Mouse (Mus musculus) cerebral cortex, adult 2 months (tissue): ENCODE data around the gene Gm14214.

Source experiments
- WGBS: fragments of 180-500 bp; shearing (Covaris S2); methylation state at CpG from one replicate; pipeline ENCODE4 v1.1.7; 2018; 5-methylcytosine and 5-hydroxymethylcytosine counted together

Gene Gm14214

DNA sequence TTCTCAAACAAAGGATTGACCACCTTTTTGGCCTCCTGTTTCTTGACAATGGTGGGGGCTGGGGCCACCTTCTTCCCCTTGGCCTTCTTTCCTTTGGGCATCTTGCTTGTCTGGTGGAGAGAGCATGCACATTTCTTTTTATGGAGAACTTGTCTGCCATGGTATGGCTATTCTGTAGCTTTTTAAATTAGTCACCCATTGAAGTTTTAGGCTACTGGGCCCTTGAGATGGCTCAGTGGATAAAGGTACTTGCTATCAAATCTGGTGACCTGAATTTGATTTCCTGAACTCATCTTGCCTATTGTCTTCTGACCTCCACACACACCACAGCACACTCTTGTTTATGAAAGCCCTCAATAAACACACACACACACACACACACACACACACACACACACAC is at the start of gene Gm14214:
Gm14214 (minus strand) TSS at position 101 of the 400 bp plus-strand sequence.

DNA sequence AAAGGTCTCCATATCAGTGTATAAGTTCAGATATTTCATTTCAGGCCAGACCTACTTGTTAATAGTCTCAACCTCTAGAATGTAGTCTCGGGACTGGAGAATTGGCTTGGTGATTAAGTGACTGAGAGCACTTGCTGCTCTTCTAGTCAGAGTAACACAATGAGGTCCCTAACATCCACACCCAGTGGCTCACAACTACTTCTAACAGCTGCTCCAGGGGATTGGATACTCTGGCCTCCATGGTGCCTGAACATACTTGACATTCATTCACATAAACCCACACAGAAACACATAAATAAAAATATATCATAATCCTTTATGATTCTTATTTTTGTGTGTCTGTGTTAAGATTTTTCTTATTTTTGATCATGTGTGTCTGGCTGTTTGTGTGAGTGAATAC is 48.8 kb upstream of the Gm14214 start:
- WGBS, result 77% methylated on average over 1 of the region's 1 CpGs

DNA sequence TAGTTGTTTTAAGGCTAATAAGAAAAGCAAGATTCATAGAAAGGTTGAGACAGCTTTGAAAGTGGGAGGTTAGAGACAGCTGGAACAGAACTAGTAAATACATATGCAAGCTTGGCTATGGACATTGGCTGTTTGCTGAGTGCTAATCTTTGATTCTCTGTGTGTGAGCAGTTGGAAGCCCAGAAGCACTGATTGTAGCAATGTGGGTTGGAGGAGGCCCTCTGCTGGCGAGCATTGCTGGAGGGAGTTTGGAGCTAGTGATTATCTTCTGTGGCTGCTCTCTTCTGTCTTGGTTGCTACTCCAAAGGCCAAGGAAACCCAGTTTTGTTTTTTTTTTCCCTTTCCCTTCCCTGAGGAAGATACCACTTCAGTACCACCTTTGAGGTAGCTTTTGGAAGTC is 48.0 kb upstream of the Gm14214 start:
- WGBS, result 12% methylated on average over 1 of the region's 1 CpGs

DNA sequence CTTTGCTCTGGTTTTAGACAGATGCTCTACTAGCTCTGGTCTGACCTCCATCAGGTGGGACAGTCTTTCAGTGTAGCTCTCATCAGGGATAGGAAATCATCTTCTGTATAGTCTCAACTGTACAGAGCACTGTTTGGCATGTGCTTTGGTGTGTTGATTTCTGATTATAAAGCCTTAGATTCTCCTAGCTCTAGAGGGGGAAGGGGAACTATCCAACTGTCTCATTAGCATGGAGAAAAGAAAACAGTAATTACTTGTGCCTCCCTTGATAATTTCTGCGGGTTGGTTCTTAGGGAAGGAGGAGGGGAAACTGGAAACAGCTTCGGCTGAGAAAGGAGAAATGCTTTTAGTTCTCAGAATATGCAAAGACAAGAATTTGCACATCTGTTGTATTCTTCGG is 47.3 kb upstream of the Gm14214 start:
- WGBS, result 17% methylated on average over 3 of the region's 3 CpGs

DNA sequence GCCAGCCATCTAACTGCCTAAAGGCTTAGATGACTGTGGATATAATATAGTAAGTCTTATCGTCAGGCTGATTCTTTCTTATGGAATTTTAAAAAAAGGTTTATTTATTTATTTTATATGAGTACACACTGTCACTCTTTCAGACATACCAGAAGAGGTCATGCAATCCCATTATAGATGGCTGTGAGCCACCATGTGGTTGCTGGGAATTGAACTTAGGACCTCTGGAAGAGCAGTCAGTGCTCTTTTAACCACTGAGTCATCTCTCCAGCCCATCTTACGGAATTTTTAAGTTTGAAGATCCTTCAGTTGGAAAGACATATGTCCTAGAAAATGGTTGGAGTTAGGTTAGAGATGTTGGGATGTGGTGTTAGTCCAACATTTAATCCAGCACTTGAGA is 43.6 kb upstream of the Gm14214 start:
- 91% methylated on average over 2 of the region's 2 CpGs for WGBS

DNA sequence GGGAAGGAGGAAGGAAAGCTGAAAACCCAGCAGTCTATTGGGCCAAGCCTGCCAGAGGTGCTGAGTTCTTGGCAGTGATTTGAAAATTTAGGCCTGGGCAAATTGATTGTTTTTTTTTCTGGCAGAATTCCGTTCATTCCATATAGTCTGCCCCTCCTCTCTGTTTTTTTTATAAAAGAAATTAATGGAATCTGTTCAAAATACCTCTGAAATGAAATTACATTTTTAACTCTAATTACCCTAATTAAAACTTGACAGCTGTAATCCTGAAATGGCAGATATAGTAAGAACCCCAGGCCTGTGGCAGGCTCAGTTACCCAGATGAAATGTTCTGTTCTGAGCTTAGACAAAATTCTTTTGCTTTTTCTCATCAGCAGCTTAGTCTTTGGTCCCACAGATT is 41.0 kb upstream of the Gm14214 start:
- WGBS, result 48% methylated on average over 1 of the region's 1 CpGs

DNA sequence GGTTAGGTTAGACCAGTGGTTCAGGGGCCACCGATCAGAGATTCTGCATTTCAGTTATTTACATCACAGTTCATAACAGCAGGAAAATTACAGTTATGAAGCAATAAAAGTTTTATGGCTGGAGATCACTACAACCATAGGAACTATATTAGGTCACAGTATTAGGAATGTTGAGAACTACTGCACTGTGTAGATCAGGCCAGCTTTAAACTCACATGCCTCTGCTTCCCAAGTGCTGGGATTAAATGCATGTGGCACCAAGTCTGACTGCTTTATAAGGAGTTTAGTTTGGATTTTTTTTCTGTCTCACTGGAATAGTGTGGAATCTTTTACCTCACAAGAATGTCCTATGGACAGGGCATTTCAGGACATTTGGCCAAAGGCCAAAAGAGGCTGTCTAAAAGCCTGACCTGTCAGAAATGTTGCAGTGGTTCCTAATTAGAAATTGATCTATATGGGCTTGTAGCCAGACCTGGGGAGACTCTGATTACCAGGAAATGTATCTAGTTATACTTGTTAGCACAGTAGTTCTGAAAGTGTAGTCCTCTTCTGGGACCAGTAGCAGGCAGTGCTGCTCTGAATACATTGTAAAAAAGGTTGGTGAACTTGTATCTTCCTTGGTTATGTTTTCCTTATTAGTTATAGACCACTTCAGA is 39.4 kb upstream of the Gm14214 start:
- 94% methylated on average over 1 of the region's 1 CpGs for WGBS

DNA sequence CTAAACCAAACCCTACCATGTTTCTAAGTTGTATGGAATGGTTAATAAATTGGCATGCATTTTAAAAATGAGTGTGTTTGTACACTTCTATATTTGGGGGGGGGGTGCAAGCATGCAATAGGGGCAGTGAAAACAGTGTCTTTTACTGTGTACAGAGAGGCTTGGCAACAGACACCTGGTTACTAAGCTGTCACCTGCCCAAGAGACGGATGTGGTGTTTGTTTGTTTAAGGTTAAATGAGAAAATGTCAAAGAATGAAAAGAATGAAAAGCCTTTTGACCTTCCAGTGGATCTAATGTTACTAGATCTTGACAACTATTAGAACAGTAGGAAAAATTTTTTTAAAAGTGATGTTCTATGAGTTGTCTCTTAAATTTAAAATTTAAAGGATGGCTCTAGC is 37.9 kb upstream of the Gm14214 start:
- 56% methylated on average over 1 of the region's 1 CpGs for WGBS

DNA sequence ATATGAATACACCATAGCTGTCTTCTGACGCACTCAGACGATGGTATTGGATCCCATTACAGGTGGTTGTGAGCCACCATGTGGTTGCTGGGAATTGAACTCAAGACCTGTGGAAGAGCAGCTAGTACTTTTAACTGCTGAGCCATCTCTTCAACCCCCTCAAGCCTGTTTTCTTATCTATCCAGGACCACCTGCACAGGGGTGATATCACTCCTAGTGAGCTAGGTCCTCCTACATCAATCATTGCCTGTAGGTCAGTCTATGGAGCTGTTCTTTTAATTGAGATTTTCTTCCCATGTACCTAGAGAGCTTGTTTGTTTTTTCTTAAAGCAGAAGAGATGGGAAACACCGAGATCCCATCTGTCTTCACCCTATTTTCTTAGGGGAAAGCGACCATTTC is 34.0 kb upstream of the Gm14214 start:
- 76% methylated on average over 4 of the region's 4 CpGs for WGBS

DNA sequence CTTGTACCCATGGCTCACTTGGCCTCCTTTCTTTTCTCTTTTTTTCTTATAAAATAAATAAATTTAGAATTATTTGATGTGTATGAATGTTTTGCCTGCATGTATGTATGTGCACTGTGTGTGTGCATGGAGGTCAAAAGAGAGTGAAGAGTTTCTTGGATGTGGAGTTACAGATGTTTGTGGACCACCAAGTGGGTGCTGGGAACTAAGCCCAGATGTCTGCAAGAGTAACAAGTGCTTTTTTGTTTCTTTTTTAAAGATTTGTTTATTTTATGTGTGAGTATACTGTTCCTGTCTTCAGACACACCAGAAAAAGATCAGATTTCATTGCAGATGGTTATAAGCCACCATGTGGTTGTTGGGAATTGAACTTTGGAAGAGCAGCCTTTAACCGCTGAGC is 33.5 kb upstream of the Gm14214 start:
- 63% methylated on average over 1 of the region's 1 CpGs for WGBS

DNA sequence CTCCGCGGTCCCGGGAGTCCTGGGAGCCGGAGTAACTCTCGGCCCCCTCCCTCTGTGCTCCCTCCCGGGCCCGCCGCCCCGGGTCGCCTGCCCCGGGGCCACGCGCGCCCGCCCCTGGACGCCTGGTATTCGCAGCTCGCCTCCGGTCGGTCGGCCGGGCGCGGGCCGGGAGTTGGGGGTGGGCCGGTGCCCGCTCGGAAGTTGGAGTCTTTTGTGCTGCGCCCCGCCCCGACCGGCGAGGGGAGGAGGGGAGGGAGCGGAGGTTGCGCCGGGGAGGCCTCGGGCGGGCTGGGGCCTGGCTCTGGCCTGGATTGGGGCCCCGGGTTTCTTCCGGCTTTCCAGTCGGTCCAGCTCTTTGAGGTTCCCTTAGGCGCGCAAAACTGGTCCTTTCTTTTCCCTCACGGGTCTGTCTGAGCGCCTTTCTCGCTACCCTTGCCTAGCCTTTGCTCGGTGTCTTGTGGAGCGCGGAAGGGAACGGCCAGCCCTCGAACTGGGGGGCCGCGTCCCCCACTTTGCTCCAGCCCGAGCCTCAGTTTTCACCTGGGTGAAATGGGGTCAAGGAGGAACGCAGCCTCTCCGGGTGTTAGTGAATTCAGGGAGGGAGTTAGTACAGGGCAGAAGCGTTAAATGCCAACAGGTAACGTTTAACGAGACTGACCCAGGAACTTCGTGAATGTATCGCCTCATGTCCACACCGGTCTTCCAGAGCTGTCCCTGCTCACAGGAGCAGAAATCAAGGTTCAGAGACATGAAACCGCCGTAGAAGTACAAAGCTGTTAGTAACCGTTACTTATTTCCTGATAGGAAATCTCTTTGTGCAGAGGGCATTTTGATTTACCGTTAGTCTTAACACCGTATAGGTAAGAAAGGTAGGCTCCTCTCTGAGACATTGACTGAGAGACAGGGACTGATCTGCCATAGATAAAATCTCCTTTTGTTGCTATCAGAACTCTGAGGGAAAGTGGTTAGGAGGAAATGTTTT is 22.1 kb upstream of the Gm14214 start:
- WGBS, result 1% methylated on average over 67 of the region's 67 CpGs

DNA sequence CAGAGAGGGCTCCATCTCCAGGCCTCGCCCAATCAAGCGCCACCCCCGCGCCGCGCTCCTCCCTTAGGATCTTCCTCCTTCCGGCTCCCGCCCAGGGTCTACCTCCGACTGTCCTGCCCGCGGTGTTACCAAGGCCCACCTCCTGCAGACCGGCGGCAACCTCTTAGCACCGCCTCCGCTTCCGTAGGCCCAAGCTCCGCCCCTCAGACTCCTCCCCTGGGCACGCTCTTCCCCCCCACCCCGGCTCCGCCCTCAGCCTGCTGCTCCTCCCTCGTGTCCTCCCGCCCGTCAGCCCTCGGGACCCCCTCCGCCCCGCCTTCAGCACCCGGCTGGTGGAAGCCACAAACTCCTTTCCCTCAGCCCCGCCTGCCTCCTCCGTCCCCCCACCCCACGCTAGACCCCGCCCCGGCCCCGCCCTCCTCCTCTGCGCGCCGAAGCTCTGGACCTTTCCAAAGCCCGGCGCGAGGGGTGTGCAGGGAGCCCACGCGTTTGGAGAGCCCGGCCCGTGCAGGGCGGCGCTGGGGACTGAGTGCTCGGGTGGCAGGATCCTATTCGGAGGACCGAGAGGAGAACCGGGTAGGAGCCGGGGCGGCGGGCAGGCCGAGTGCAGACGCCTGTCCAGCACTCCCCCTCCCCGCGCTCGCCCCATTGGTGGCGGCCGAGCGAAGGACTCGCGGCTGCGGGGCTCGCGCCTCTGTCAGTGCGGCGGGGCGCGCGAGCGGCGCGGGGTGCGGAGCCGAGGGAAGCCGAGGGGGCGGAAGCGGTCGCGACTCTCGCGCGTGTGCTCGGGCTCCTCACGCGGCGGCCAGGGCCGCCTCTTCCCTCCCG is 21.0 kb upstream of the Gm14214 start, which contains the start of the genes Raly and a:
Raly (plus strand) TSS at position 441 of the 828 bp plus-strand sequence.
a (plus strand) TSS at position 747 of the 828 bp plus-strand sequence.
- WGBS, result under 1% methylated on average over 88 of the region's 89 CpGs

DNA sequence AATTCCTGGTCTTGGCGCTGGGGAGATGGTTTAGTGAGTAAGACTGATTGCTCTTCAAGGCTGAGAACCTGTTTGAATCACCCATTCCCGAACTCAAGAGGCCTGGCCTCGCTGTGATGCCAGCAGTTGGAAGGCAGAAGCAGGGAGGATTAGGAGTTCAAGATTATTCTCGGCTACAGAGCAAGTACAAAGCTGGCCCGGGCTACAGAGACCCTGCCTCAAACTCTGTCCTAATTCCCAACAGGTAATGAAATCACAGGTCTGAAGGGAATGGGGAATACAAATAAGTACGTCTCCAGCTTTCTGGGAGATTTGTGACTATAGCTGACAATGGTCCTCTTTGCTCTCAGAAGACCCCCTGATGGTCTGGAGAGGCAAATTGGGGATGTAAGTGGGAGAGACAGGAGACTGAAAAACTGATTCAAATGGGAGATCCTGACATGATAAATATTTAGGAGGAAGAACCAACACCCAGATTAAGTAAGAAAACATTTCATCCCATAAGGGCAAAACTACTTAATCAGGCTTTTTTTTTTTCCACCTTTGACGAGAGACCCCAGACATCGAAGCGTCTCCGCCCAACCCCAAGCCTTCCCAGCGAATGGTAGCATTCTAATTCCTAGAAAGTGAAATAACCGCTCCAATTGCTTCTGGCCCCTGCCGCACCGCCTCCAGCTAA is 20.3 kb upstream of the Gm14214 start:
- 11% methylated on average over 14 of the region's 14 CpGs for WGBS

DNA sequence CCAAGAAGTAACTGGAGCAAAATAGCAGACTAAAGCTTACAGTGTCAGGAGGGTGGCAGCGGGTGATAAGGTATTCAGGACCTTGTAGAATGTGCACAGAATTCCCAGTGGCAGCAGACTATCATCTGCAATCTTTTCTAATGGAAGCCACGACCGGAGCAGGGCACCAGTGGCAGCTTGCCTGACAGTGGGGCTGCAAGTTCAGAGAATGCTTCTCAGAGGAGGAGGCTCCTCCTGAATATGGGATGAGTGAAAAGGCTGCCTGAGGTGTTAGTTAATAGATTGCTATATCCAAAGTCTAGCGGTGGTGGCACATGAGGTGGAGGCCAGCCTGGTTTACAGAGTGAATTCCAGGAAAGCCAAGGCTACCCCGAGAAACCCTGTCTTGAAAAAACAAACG is 19.6 kb upstream of the Gm14214 start:
- whole genome bisulfite sequencing, result 78% methylated on average over 6 of the region's 6 CpGs

DNA sequence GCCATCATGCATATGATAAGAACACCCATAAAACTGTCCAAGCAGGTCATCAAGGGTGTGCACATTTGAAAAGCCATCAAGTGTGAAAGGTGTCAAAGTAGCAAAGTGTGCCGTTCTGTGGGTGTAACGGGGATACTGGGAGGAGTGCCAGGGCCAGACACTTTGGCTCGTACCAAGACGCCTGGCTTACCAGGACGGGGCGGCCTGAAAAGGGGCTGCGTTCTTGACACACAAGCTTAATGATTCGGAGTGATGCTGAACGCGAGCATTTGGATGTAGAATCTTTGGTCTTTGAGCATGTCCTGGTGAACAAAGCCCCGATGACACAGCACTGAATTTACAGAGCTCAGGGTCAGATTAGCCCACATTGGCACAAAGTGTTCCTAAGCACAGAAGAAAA is 16.9 kb upstream of the Gm14214 start:
- 57% methylated on average over 11 of the region's 11 CpGs for WGBS

DNA sequence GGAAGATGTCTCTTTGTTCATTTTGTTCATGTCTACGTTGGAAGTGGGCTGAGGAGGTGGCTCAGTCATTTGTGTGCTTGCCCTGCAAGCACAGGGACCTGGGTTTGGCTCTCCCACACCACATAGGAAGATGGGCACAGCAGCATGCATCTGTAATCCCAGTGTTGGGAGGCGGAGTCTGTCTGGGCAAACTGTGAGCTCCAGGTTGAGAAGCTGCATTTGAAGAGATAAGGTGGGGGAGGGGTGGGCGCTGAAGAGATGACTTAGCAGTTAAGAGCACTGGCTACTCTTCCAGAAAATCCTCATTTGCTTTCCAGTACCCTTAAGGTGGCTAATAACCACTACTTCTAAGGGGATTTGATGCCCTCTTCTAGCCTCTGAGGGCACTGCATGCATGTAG is 16.4 kb upstream of the Gm14214 start:
- 58% methylated on average over 3 of the region's 3 CpGs for WGBS

DNA sequence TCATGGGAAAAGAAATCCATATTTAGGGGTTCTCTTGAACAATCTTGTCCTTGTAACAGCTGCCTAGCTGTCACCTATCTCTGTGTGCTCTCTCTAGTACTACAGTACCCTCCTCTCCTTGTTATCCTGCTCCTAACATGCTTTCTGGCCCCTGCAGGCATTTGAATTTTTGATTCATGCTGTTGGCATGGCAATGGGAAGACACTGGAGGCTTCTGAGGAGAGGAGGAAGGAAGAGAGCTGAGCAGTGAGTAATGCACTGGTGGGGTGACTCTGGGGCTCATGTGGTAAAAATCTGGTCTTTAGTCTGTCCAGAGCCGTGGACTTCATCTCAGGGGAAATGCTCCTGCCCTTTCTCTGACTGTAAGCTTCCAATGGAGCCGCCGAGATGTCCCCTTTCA is 15.5 kb upstream of the Gm14214 start:
- 53% methylated on average over 3 of the region's 3 CpGs for WGBS

DNA sequence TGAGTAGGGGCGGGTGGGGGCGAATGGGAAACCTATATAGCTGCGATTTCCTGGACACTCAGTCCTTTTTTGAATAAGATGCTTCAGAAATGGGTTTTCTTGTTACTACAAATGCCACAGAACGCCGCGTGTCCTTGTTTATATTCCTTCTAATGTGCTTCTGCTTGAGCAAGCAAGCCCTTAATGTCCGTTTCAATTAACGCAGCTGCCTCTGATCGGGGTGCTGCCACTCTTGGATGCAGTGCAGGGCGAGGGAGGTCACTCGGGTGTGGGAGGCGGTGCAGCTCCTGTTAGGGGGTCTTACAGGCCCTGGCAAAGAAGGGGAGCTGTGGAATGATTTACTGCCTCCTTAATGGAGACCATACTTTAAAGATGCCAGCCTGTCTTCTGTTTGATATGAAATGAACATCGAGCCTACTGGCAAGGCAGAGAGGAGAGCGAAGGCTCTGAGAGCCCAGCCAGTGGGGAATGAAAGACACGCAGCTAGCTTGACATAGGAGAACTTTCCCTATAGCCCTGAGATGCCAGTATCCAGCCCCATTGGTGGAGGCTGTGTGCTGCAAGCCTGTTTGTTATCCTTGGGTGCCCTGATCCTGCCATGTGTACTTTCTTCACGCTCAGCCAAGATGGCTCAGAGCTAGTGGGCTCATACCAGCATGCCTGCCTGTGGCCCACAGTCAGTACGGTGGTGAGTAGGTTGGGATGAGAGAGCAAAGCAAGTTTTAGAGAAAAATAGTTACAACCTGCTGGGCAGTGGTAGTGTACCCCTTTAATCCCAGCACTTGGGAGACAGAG is 13.2 kb upstream of the Gm14214 start:
- WGBS, result 68% methylated on average over 17 of the region's 17 CpGs

DNA sequence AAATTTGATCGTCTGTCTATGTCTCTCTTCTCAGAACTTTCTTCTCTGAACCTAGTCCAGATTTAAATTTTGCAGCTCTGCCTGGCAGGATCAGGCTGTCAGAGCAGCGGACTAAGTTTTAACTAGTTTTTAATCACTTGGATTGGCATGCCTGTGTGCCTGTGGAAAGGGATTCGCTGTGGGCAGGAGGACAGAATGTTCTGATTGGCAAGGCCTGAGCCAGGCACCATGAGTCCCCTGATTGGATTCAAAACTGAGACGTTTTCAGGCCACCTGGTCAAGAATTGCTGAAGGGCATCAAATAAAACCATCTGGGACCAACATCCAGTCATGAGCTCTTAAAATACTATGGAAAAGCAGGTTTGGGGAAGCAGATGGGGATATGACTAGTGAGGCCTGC is 12.5 kb upstream of the Gm14214 start:
- WGBS, result 69% methylated on average over 4 of the region's 4 CpGs

DNA sequence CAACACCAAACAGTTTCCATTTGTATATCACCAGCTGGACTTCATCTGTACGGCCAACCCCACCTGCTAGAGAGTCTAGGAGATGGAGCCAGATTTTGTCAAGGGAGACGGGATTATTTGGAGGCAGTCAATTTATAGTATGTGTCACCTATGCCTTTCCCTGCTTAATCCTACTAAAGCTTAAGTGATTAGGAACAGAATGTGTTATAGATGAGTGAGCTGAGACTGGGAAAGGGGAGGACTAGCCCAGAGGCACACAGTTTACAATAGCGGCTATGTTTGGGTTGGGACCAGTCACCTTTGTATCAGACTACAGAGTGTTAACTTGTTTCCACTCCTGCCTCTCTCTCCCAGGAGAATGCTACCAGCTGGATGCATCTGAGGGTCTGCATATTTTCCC is 9.8 kb upstream of the Gm14214 start:
- WGBS, result 72% methylated on average over 3 of the region's 3 CpGs

DNA sequence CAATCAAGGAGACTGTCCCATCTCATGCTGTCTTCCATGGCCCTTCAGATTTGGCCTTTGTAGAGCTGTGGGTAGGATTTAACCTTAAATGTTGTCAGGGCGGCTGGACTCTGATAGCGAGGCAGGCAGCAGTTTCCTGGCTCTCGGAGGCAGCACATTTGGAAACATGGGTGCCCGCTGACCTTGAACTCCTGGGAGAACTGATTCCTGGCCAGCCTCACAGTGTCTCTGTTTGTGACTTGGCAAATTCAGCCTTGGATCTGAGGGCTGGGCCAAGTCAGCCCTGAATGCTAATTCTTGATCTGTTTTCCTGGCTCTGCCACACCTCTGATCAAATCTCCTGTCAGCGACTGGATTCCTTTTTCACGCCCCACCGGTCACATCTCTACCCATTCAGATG is 6.7 kb upstream of the Gm14214 start:
- 78% methylated on average over 7 of the region's 7 CpGs for whole genome bisulfite sequencing
